8 mouse cellular contexts compared by ENCODE assay signal in genomic region chr4:129059125-129059551, GRCm38 (mm10). TPM values are rescaled to one million over a fixed set of nuclear protein-coding genes. Genes with fewer than 3 reads are reported as not detected.
DNase-seq lines count a peak whose midpoint lies in the region; ATAC-seq lines count a peak whose summit lies in the region.

No protein-coding gene starts in this region.

- no peaks in the 10 kb centered on the region for H3K36me3 ChIP-seq in limb, embryonic 13.5 days
- H3K36me3 ChIP-seq in midbrain, embryonic 16.5 days (ENCODE audit: control insufficient read depth, insufficient read depth, low read length): no peaks in the 10 kb centered on the region

- peak; percentile 17 for DNase-seq in right cerebral cortex, postnatal 25 days
- no peak for DNase-seq in right cerebral cortex, adult 2 months (ENCODE audit: low spot score in 2 of 2)
- peak; percentile 31 for DNase-seq in embryo, embryonic 11.5 days (ENCODE audit: low read depth, low spot score)
- peak; percentile 40 for DNase-seq in thymus, postnatal 25 days
- no peak for DNase-seq in cerebellum, adult 9-10 months

- WGBS in limb, embryonic 13.5 days: 2% methylated on average over 13 of the region's 13 CpGs
- 2% methylated on average over 13 of the region's 13 CpGs for WGBS in midbrain, embryonic 16.5 days

- peaks cover 10% of the 10 kb centered on the region for H3K4me1 ChIP-seq in limb, embryonic 13.5 days
- H3K4me1 ChIP-seq in midbrain, embryonic 16.5 days (ENCODE audit: control insufficient read depth, insufficient read depth, low read length): peaks cover 20% of the 10 kb centered on the region

- H3K27ac ChIP-seq in limb, embryonic 13.5 days: peak overlapping the region; percentile 84; the same call in 1 of the 2 replicates
- H3K27ac ChIP-seq in midbrain, embryonic 16.5 days (ENCODE audit: low read length): peak overlapping the region; percentile 94

- peak; percentile 43 to 52; a peak in 2 of 4 replicates for ATAC-seq in hematopoietic stem cell, adult 5-6 weeks (replicated peaks in 1 of 2; ENCODE audit: insufficient read depth in 1 of 2, low FRiP score in 2 of 2, low TSS enrichment in 1 of 2, low read depth in 1 of 2, poor library complexity in 2 of 2, severe bottlenecking in 2 of 2)
- no peak for ATAC-seq in limb, embryonic 13.5 days (ENCODE audit: low FRiP score, low read depth)
- ATAC-seq in midbrain, embryonic 16.5 days: no peak

- peak overlapping the region; percentile 100 for H3K4me2 ChIP-seq in limb, embryonic 13.5 days (replicated peaks)
- H3K4me2 ChIP-seq in midbrain, embryonic 16.5 days (ENCODE audit: low read length): peak overlapping the region; percentile 87

- no peaks in the 10 kb centered on the region for H3K27me3 ChIP-seq in limb, embryonic 13.5 days
- no peaks in the 10 kb centered on the region for H3K27me3 ChIP-seq in midbrain, embryonic 16.5 days (ENCODE audit: control insufficient read depth, insufficient read depth, low read depth, low read length)

- H3K9me3 ChIP-seq in limb, embryonic 13.5 days: no peaks in the 10 kb centered on the region
- no peaks in the 10 kb centered on the region for H3K9me3 ChIP-seq in midbrain, embryonic 16.5 days (replicated peaks; ENCODE audit: control insufficient read depth, low read length, poor library complexity, severe bottlenecking)

- peak overlapping the region; percentile 90 for H3K9ac ChIP-seq in limb, embryonic 13.5 days
- peak overlapping the region; percentile 96 for H3K9ac ChIP-seq in midbrain, embryonic 16.5 days (ENCODE audit: low read depth, low read length)

- H3K4me3 ChIP-seq in limb, embryonic 13.5 days: peak overlapping the region; percentile 91
- peak overlapping the region; percentile 83 for H3K4me3 ChIP-seq in midbrain, embryonic 16.5 days (ENCODE audit: low read depth, low read length)

RNA-seq across cellular contexts. Expression of gene Rnf19b, which starts 1.1 kb away (rescaled TPM):
- 59.5 and 74.9 TPM in 2 replicates for total RNA-seq in hematopoietic stem cell, adult 5-6 weeks (2017)
- polyA plus RNA-seq in limb, embryonic 13.5 days (2015; fragmentation: Nextera tagmentation; extraction: Ambion mirVana): 8.5 and 10.2 TPM in 2 replicates
- polyA plus RNA-seq in midbrain, embryonic 16.5 days (2015; fragmentation: Nextera tagmentation; extraction: Ambion mirVana): 31.4 and 37.5 TPM in 2 replicates

RNA-seq across cellular contexts. Expression of gene Tmem54, which starts 46.2 kb away (rescaled TPM):
- total RNA-seq in hematopoietic stem cell, adult 5-6 weeks (2017): not detected in 2 replicates
- polyA plus RNA-seq in limb, embryonic 13.5 days (2015; fragmentation: Nextera tagmentation; extraction: Ambion mirVana): 5.0 and 5.6 TPM in 2 replicates
- not detected in 2 replicates for polyA plus RNA-seq in midbrain, embryonic 16.5 days (2015; fragmentation: Nextera tagmentation; extraction: Ambion mirVana)

Comparison
In these comparisons a context has a peak if more than half of its experiments do, and no peak if none do; other contexts are left out.
1. DNase-seq: peak in right cerebral cortex, postnatal 25 days (single experiment), embryo, embryonic 11.5 days (single experiment) and thymus, postnatal 25 days (single experiment); none in right cerebral cortex, adult 2 months (0 of 2) and cerebellum, adult 9-10 months (single experiment).
2. ATAC-seq: peak in hematopoietic stem cell, adult 5-6 weeks (2 of 2); none in limb, embryonic 13.5 days (single experiment) and midbrain, embryonic 16.5 days (single experiment).